Mouse (Mus musculus) lung, embryonic 16.5 days (tissue): ENCODE measurements at regions not wholly inside any gene's neighbourhood (a gene's known extent, or its start where the extent isn't known, plus 50 kb on each side); places are given as distances from the start of the nearest gene placed in this dataset.

Source experiments
- ATAC-seq: fragments of 200-750 bp; cut with Nextera tagmentation; 2 replicates; pipeline ENCODE4 v1.8.0; 2017; ENCODE audit warnings: low read depth, mild to moderate bottlenecking, moderate library complexity
- H3K27ac ChIP-seq: fragments of 300-500 bp; sonication (generic); 2 replicates; pipeline ENCODE4 v1.5.1; 2014; ENCODE audit warnings: mild to moderate bottlenecking, control low read depth, low read length
- H3K27me3 ChIP-seq: fragments of 300-500 bp; sonication (generic); 2 replicates; pipeline ENCODE4 v1.6.1; 2014; ENCODE audit warnings: low read depth, low read length, mixed read lengths; ENCODE audit not compliant: control insufficient read depth, insufficient read depth
- H3K36me3 ChIP-seq: fragments of 300-500 bp; sonication (generic); 2 replicates; pipeline ENCODE4 v1.6.1; 2014; ENCODE audit warnings: low read length; ENCODE audit not compliant: control insufficient read depth, insufficient read depth
- H3K4me1 ChIP-seq: fragments of 300-500 bp; sonication (generic); replicated peaks from 2 replicates; pipeline ENCODE4 v1.6.1; 2014; ENCODE audit warnings: low read length, mixed read lengths; ENCODE audit not compliant: control insufficient read depth, insufficient read depth
- H3K4me2 ChIP-seq: fragments of 300-500 bp; sonication (generic); 2 replicates; pipeline ENCODE4 v1.6.1; 2014; ENCODE audit warnings: low read depth, low read length, control low read depth
- H3K4me3 ChIP-seq: fragments of 300-500 bp; sonication (generic); 2 replicates; pipeline ENCODE4 v1.5.1; 2014; ENCODE audit warnings: mild to moderate bottlenecking, low read length, control low read depth
- H3K9ac ChIP-seq: fragments of 300-500 bp; sonication (generic); 2 replicates; pipeline ENCODE4 v1.6.1; 2014; ENCODE audit warnings: low read length, control low read depth
- H3K9me3 ChIP-seq: fragments of 300-500 bp; sonication (generic); 2 replicates; pipeline ENCODE4 v1.6.1; 2016; ENCODE audit warnings: low read length; ENCODE audit not compliant: control insufficient read depth
- WGBS: fragments of 180-500 bp; shearing (Covaris S2); extraction: QIAGEN DNeasy Blood & Tissue Kit; methylation state at CpG from one replicate; pipeline ENCODE4 v1.1.7; 2014; 5-methylcytosine and 5-hydroxymethylcytosine counted together

- no peak overlapping the region for H3K27ac ChIP-seq
- H3K36me3 ChIP-seq = no peaks in the 10 kb centered on the region
- no peaks in the 10 kb centered on the region for H3K9me3 ChIP-seq
- no peak overlapping the region for H3K4me2 ChIP-seq
- peaks cover 12% of the 10 kb centered on the region; the same call in 1 of the 2 replicates for H3K4me1 ChIP-seq
- no peak for ATAC-seq
- no peak overlapping the region for H3K4me3 ChIP-seq
- 42% methylated on average over 9 of the region's 9 CpGs for WGBS
- H3K9ac ChIP-seq = no peak overlapping the region
- no peaks in the 10 kb centered on the region for H3K27me3 ChIP-seq
Measured at GRCm38 (mm10) chr12:28122766-28123165, 429.4 kb downstream of the Dcdc2c start.

- H3K36me3 ChIP-seq = no peaks in the 10 kb centered on the region
Measured at GRCm38 (mm10) chr12:28120106-28120505, 432.1 kb downstream of the Dcdc2c start.

GRCm38 (mm10) chr12:28090673-28091072 lies 461.5 kb downstream of the Dcdc2c start:
- no peaks in the 10 kb centered on the region for H3K36me3 ChIP-seq
- WGBS = 73% methylated on average over 6 of the region's 6 CpGs
- ATAC-seq = no peak

More at GRCm38 (mm10) chr12:28120106-28120505, 432.1 kb downstream of the Dcdc2c start:
- no peak overlapping the region for H3K9ac ChIP-seq
- peak overlapping the region; percentile 75 for H3K27ac ChIP-seq
- H3K27me3 ChIP-seq = no peaks in the 10 kb centered on the region
- peaks cover 12% of the 10 kb centered on the region; the same call in 1 of the 2 replicates for H3K4me1 ChIP-seq
- ATAC-seq = peak; percentile 99
- 33% methylated on average over 3 of the region's 3 CpGs for WGBS
- H3K4me2 ChIP-seq = no peak overlapping the region
- H3K4me3 ChIP-seq = no peak overlapping the region
- H3K9me3 ChIP-seq = no peaks in the 10 kb centered on the region

GRCm38 (mm10) chr12:28085460-28085859 lies 466.7 kb downstream of the Dcdc2c start:
- Histone ChIP-seq H3K27ac (no peak overlapping the region), H3K36me3 (no peaks in the 10 kb centered on the region), H3K4me2 (no peak overlapping the region), H3K27me3 (no peaks in the 10 kb centered on the region), H3K9me3 (no peaks in the 10 kb centered on the region), H3K9ac (no peak overlapping the region), H3K4me3 (no peak overlapping the region), H3K4me1 (no peaks in the 10 kb centered on the region)
- WGBS = 66% methylated on average over 4 of the region's 4 CpGs
- ATAC-seq = no peak

More at GRCm38 (mm10) chr12:28090673-28091072, 461.5 kb downstream of the Dcdc2c start:
- H3K4me2 ChIP-seq = no peak overlapping the region
- no peak overlapping the region for H3K9ac ChIP-seq
- H3K27ac ChIP-seq = no peak overlapping the region
- no peaks in the 10 kb centered on the region for H3K9me3 ChIP-seq
- H3K27me3 ChIP-seq = no peaks in the 10 kb centered on the region
- H3K4me1 ChIP-seq = no peaks in the 10 kb centered on the region
- no peak overlapping the region for H3K4me3 ChIP-seq

GRCm38 (mm10) chr12:28076606-28077005 lies 475.6 kb downstream of the Dcdc2c start:
- H3K4me2 ChIP-seq = no peak overlapping the region
- H3K4me3 ChIP-seq = no peak overlapping the region
- no peaks in the 10 kb centered on the region for H3K9me3 ChIP-seq
- H3K36me3 ChIP-seq = no peaks in the 10 kb centered on the region
- 81% methylated on average over 3 of the region's 3 CpGs for WGBS
- no peaks in the 10 kb centered on the region for H3K4me1 ChIP-seq
- no peaks in the 10 kb centered on the region for H3K27me3 ChIP-seq
- H3K27ac ChIP-seq = no peak overlapping the region
- ATAC-seq = no peak
- H3K9ac ChIP-seq = no peak overlapping the region

GRCm38 (mm10) chr12:28068584-28068983 lies 483.6 kb downstream of the Dcdc2c start:
- ATAC-seq = no peak
- H3K36me3 ChIP-seq = no peaks in the 10 kb centered on the region
- H3K27me3 ChIP-seq = no peaks in the 10 kb centered on the region
- no peak overlapping the region for H3K27ac ChIP-seq
- H3K9me3 ChIP-seq = no peaks in the 10 kb centered on the region
- 74% methylated on average over 2 of the region's 2 CpGs for WGBS
- H3K9ac ChIP-seq = no peak overlapping the region
- no peak overlapping the region for H3K4me3 ChIP-seq
- H3K4me1 ChIP-seq = no peaks in the 10 kb centered on the region
- no peak overlapping the region for H3K4me2 ChIP-seq

- Histone ChIP-seq H3K9ac (no peak overlapping the region), H3K4me1 (no peaks in the 10 kb centered on the region), H3K27ac (no peak overlapping the region), H3K9me3 (no peaks in the 10 kb centered on the region), H3K4me3 (no peak overlapping the region), H3K36me3 (no peaks in the 10 kb centered on the region), H3K27me3 (no peaks in the 10 kb centered on the region), H3K4me2 (no peak overlapping the region)
- peak; percentile 73; the same call in 1 of the 2 replicates for ATAC-seq
- WGBS = 53% methylated on average over 6 of the region's 6 CpGs
Measured at GRCm38 (mm10) chr12:28060281-28060680, 491.9 kb downstream of the Dcdc2c start.

GRCm38 (mm10) chr12:28055518-28056280 lies 496.5 kb downstream of the Dcdc2c start:
- no peak overlapping the region for H3K9ac ChIP-seq
- no peak overlapping the region for H3K4me3 ChIP-seq
- no peak for ATAC-seq
- no peaks in the 10 kb centered on the region for H3K27me3 ChIP-seq
- no peaks in the 10 kb centered on the region for H3K36me3 ChIP-seq
- H3K4me2 ChIP-seq = no peak overlapping the region
- H3K27ac ChIP-seq = no peak overlapping the region
- 29% methylated on average over 4 of the region's 4 CpGs for WGBS
- no peaks in the 10 kb centered on the region for H3K9me3 ChIP-seq
- no peaks in the 10 kb centered on the region for H3K4me1 ChIP-seq

GRCm38 (mm10) chr12:28054444-28054843 lies 497.8 kb downstream of the Dcdc2c start:
- Histone ChIP-seq H3K9me3 (no peaks in the 10 kb centered on the region), H3K27me3 (no peaks in the 10 kb centered on the region), H3K36me3 (no peaks in the 10 kb centered on the region), H3K4me2 (no peak overlapping the region), H3K4me1 (no peaks in the 10 kb centered on the region), H3K4me3 (no peak overlapping the region), H3K9ac (no peak overlapping the region), H3K27ac (no peak overlapping the region)
- WGBS = 89% methylated on average over 11 of the region's 11 CpGs
- ATAC-seq = no peak
